Mouse (Mus musculus): Measurements from ENCODE around the gene Iglon5. TPM values are rescaled to one million over a fixed set of nuclear protein-coding genes. Genes with fewer than 3 reads are reported as not detected.

Iglon5 gene
- polyA plus RNA-seq, 1 experiment from 2014 or later: 0.72 TPM

DNA sequence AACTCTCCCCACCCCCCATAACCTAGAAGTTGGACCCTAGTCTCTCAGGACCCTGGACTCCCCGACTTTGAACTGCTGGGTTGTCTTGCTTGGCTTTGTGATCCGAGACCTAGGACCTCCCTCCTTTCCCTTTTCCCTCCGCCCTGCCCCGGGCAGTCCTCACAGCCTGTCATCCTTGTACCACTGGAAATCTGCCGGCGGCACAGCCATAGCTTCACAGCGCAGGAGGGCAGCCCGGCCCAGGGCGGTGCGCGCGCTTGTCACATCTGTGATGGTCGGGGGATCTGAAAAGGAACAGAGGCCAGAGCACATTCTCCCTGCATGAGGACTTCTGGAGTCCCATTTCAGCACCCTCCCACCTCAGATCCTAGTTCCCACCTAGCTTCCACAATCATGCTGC is 13.5 kb downstream of the Iglon5 start:
- Histone ChIP-seq H3K9me3 (ENCODE audit: control insufficient read depth, low read length) (no peaks in the 10 kb centered on the region), H3K9ac (ENCODE audit: low read depth, low read length) (no peak overlapping the region), H3K27ac (ENCODE audit: low read depth, low read length) (no peak overlapping the region), H3K4me2 (replicated peaks; ENCODE audit: low read depth, low read length) (0 out of 2 replicates have a peak overlapping the region, but pooled peaks have one; percentile 13), H3K4me3 (ENCODE audit: low read length) (no peak overlapping the region; the same call in 1 of the 2 replicates), H3K27me3 (ENCODE audit: control insufficient read depth, insufficient read depth, low read length) (peaks cover 42% of the 10 kb centered on the region), H3K4me1 (ENCODE audit: control insufficient read depth, insufficient read depth, low read length) (no peaks in the 10 kb centered on the region), H3K36me3 (ENCODE audit: control insufficient read depth, insufficient read depth, low read length) (no peaks in the 10 kb centered on the region)
- ATAC-seq (ENCODE audit: low FRiP score, low TSS enrichment): peak; percentile 32; the same call in 1 of the 2 replicates
- WGBS: 5% methylated on average over 13 of the region's 13 CpGs

DNA sequence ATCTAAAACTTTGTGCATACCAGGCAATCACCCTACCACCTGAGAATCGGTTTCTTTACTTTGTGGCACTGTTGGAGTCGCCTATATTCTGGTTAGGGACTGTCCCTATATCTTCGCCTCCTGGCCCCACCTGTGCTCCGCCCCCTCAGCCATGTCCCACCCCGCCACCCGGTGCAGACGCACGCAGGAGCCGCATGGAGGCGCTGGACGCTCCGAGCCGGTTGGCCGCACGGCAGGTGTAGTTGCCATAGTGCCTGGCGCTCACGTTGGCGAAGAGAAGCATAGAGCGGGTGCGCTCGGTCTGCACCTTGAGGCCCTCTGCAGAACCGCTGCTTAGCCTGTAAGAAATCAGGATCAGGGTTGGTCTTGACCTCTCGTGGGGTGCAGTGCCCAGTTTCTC is 14.2 kb downstream of the Iglon5 start:
- H3K9ac ChIP-seq (ENCODE audit: low read depth, low read length): no peak overlapping the region
- no peak; the same call in 1 of the 2 replicates for ATAC-seq (ENCODE audit: low FRiP score, low TSS enrichment)
- H3K4me2 ChIP-seq (replicated peaks; ENCODE audit: low read depth, low read length): no peak overlapping the region
- H3K27ac ChIP-seq (ENCODE audit: low read depth, low read length): no peak overlapping the region
- no peaks in the 10 kb centered on the region for H3K36me3 ChIP-seq (ENCODE audit: control insufficient read depth, insufficient read depth, low read length)
- H3K4me3 ChIP-seq (ENCODE audit: low read length): no peak overlapping the region
- H3K27me3 ChIP-seq (ENCODE audit: control insufficient read depth, insufficient read depth, low read length): peaks cover 42% of the 10 kb centered on the region
- no peaks in the 10 kb centered on the region for H3K9me3 ChIP-seq (ENCODE audit: control insufficient read depth, low read length)
- WGBS: 8% methylated on average over 23 of the region's 23 CpGs
- no peaks in the 10 kb centered on the region for H3K4me1 ChIP-seq (ENCODE audit: control insufficient read depth, insufficient read depth, low read length)

DNA sequence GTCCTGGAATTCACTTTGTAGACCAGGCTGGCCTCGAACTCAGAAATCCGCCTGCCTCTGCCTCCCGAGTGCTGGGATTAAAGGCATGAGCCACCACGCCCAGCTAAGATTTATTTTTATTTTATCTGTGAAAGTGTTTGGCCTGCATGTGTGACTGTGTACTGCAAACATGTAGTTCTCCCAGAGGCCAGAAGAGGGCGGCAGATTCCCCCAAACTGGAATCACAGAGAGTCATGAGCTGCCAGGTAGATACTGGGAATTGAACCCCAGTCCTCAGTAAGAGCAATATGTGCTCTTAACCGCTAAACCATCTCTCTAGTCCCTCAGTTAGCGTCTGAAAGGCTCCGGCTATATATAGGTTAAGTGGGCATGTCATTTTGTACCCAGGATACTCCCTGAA is 19.5 kb downstream of the Iglon5 start:
- no peak for ATAC-seq (ENCODE audit: low FRiP score, low TSS enrichment)
- Histone ChIP-seq H3K4me3 (ENCODE audit: low read length) (no peak overlapping the region), H3K4me1 (ENCODE audit: control insufficient read depth, insufficient read depth, low read length) (no peaks in the 10 kb centered on the region), H3K9ac (ENCODE audit: low read depth, low read length) (no peak overlapping the region), H3K27me3 (ENCODE audit: control insufficient read depth, insufficient read depth, low read length) (peaks cover 8% of the 10 kb centered on the region; the same call in 1 of the 2 replicates), H3K27ac (ENCODE audit: low read depth, low read length) (no peak overlapping the region), H3K36me3 (ENCODE audit: control insufficient read depth, insufficient read depth, low read length) (no peaks in the 10 kb centered on the region), H3K9me3 (ENCODE audit: control insufficient read depth, low read length) (no peaks in the 10 kb centered on the region), H3K4me2 (replicated peaks; ENCODE audit: low read depth, low read length) (no peak overlapping the region)
- 45% methylated on average over 8 of the region's 8 CpGs for WGBS

GRCm38 (mm10) chr7:43466099-43466694 is 23.7 kb downstream of the Iglon5 start:
- Histone ChIP-seq H3K36me3 (ENCODE audit: control insufficient read depth, insufficient read depth, low read length) (no peaks in the 10 kb centered on the region), H3K4me2 (replicated peaks; ENCODE audit: low read depth, low read length) (peak overlapping the region; percentile 86), H3K27ac (ENCODE audit: low read depth, low read length) (no peak overlapping the region), H3K4me1 (ENCODE audit: control insufficient read depth, insufficient read depth, low read length) (no peaks in the 10 kb centered on the region), H3K27me3 (ENCODE audit: control insufficient read depth, insufficient read depth, low read length) (no peaks in the 10 kb centered on the region), H3K9me3 (ENCODE audit: control insufficient read depth, low read length) (no peaks in the 10 kb centered on the region), H3K4me3 (ENCODE audit: low read length) (peak overlapping the region; percentile 45), H3K9ac (ENCODE audit: low read depth, low read length) (peak overlapping the region; percentile 40; the same call in 1 of the 2 replicates)
- under 1% methylated on average over 33 of the region's 33 CpGs for WGBS
- ATAC-seq (ENCODE audit: low FRiP score, low TSS enrichment): peak; percentile 67

DNA sequence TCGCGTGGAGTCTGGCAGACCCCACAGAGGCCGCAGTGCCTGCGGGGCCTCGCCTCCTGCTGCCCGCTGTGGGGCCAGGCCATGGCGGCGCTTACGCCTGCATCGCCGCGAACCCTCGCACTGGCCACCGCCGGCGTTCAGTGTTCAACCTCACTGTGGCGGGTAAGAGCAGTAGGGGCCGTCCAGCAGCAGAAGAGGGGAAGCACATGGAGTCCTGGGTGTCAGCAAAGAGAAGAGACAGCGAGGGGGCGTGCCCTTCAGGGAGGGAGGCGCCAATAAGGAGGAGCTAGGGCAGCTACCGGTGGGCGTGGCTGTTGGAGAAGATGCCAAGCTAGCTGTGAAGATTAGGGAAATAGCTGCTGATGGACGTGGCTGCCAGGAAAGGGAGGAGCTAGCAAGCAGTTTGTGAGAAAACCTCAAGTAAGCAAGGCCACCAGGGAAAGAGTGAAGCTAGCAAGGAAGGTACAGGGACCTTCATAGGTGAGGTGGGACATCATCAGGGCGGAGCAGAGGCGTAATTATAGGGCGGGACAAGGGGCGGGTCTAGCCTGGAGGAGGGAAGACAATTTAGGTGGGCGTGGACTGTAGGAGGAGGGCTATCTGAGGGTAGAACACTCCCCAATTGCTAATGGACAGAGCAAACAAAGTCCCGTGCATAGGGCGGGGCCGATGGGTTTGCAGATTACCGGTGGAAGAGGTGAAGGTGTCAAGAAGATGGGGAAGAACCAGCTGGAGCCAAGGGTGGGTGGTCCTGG is 24.4 kb downstream of the Iglon5 start:
- peak overlapping the region; percentile 40; the same call in 1 of the 2 replicates for H3K9ac ChIP-seq (ENCODE audit: low read depth, low read length)
- peak; percentile 90 for ATAC-seq (ENCODE audit: low FRiP score, low TSS enrichment)
- no peaks in the 10 kb centered on the region for H3K36me3 ChIP-seq (ENCODE audit: control insufficient read depth, insufficient read depth, low read length)
- H3K27ac ChIP-seq (ENCODE audit: low read depth, low read length): no peak overlapping the region
- no peaks in the 10 kb centered on the region for H3K4me1 ChIP-seq (ENCODE audit: control insufficient read depth, insufficient read depth, low read length)
- H3K4me3 ChIP-seq (ENCODE audit: low read length): peak overlapping the region; percentile 45
- no peaks in the 10 kb centered on the region for H3K9me3 ChIP-seq (ENCODE audit: control insufficient read depth, low read length)
- peak overlapping the region; percentile 86 for H3K4me2 ChIP-seq (replicated peaks; ENCODE audit: low read depth, low read length)
- H3K27me3 ChIP-seq (ENCODE audit: control insufficient read depth, insufficient read depth, low read length): no peaks in the 10 kb centered on the region
- under 1% methylated on average over 33 of the region's 33 CpGs for WGBS

GRCm38 (mm10) chr7:43464864-43465343 is 25.0 kb downstream of the Iglon5 start:
- no peaks in the 10 kb centered on the region for H3K27me3 ChIP-seq (ENCODE audit: control insufficient read depth, insufficient read depth, low read length)
- H3K9me3 ChIP-seq (ENCODE audit: control insufficient read depth, low read length): no peaks in the 10 kb centered on the region
- no peaks in the 10 kb centered on the region for H3K36me3 ChIP-seq (ENCODE audit: control insufficient read depth, insufficient read depth, low read length)
- H3K4me3 ChIP-seq (ENCODE audit: low read length): peak overlapping the region; percentile 45
- peak; percentile 5; the same call in 1 of the 2 replicates for ATAC-seq (ENCODE audit: low FRiP score, low TSS enrichment)
- no peak overlapping the region for H3K27ac ChIP-seq (ENCODE audit: low read depth, low read length)
- no peaks in the 10 kb centered on the region for H3K4me1 ChIP-seq (ENCODE audit: control insufficient read depth, insufficient read depth, low read length)
- H3K9ac ChIP-seq (ENCODE audit: low read depth, low read length): peak overlapping the region; percentile 34
- 9% methylated on average over 35 of the region's 35 CpGs for WGBS
- H3K4me2 ChIP-seq (replicated peaks; ENCODE audit: low read depth, low read length): peak overlapping the region; percentile 86

- no peak overlapping the region for H3K9ac ChIP-seq (ENCODE audit: low read depth, low read length)
- no peak overlapping the region for H3K27ac ChIP-seq (ENCODE audit: low read depth, low read length)
- ATAC-seq (ENCODE audit: low FRiP score, low TSS enrichment): no peak
- H3K4me2 ChIP-seq (replicated peaks; ENCODE audit: low read depth, low read length): no peak overlapping the region
- no peaks in the 10 kb centered on the region for H3K4me1 ChIP-seq (ENCODE audit: control insufficient read depth, insufficient read depth, low read length)
- no peak overlapping the region for H3K4me3 ChIP-seq (ENCODE audit: low read length)
- H3K27me3 ChIP-seq (ENCODE audit: control insufficient read depth, insufficient read depth, low read length): no peaks in the 10 kb centered on the region
- no peaks in the 10 kb centered on the region for H3K36me3 ChIP-seq (ENCODE audit: control insufficient read depth, insufficient read depth, low read length)
- H3K9me3 ChIP-seq (ENCODE audit: control insufficient read depth, low read length): no peaks in the 10 kb centered on the region
- 83% methylated on average over 7 of the region's 7 CpGs for WGBS
These were observed 25.9 kb downstream of the Iglon5 start for GRCm38 (mm10) chr7:43463976-43464375.

DNA sequence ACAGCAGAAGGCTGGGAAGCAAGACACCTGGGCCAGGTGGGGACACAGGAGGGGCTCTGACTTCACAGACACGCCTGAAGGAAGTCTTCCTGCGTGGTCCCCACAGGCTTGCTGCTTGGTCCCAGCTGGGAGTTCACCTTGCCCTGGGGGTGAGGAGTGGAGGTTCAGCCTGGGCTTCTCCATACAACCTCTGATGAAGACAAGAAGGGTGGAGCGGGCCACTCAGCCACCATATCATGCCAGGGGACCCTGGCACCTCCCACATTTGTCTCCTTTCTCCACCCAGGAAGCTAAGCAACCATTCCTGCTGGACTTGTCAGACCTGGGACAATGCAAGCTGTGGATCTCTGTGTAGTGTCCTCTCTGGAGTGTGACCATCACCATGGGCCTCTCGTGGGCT is 27.0 kb downstream of the Iglon5 start, which contains the start of gene Vsig10l:
Gene Vsig10l, plus strand, starts transcription at position 301 of the 400 bp plus-strand sequence.
- H3K9ac ChIP-seq (ENCODE audit: low read depth, low read length): no peak within 1 kb of the TSS
- no peaks in the 10 kb centered on the region for H3K9me3 ChIP-seq (ENCODE audit: control insufficient read depth, low read length)
- H3K4me1 ChIP-seq (ENCODE audit: control insufficient read depth, insufficient read depth, low read length): no peaks in the 10 kb centered on the region
- H3K27me3 ChIP-seq (ENCODE audit: control insufficient read depth, insufficient read depth, low read length): no peaks in the 10 kb centered on the region
- H3K36me3 ChIP-seq (ENCODE audit: control insufficient read depth, insufficient read depth, low read length): peaks cover under 1% of the 10 kb centered on the region; the same call in 1 of the 2 replicates
- no peak within 1 kb of the TSS for H3K27ac ChIP-seq (ENCODE audit: low read depth, low read length)
- 66% methylated on average over 4 of the region's 4 CpGs for WGBS
- no peak within 1 kb of the TSS for H3K4me3 ChIP-seq (ENCODE audit: low read length)
- H3K4me2 ChIP-seq (replicated peaks; ENCODE audit: low read depth, low read length): no peak within 1 kb of the TSS
- no peak for ATAC-seq (ENCODE audit: low FRiP score, low TSS enrichment)

- ATAC-seq (ENCODE audit: low FRiP score, low TSS enrichment): no peak
- Histone ChIP-seq H3K36me3 (ENCODE audit: control insufficient read depth, insufficient read depth, low read length) (peaks cover 51% of the 10 kb centered on the region), H3K27me3 (ENCODE audit: control insufficient read depth, insufficient read depth, low read length) (no peaks in the 10 kb centered on the region), H3K9ac (ENCODE audit: low read depth, low read length) (no peak overlapping the region), H3K4me3 (ENCODE audit: low read length) (no peak overlapping the region), H3K27ac (ENCODE audit: low read depth, low read length) (no peak overlapping the region), H3K9me3 (ENCODE audit: control insufficient read depth, low read length) (no peaks in the 10 kb centered on the region), H3K4me1 (ENCODE audit: control insufficient read depth, insufficient read depth, low read length) (no peaks in the 10 kb centered on the region), H3K4me2 (replicated peaks; ENCODE audit: low read depth, low read length) (no peak overlapping the region)
- WGBS: 91% methylated on average over 6 of the region's 6 CpGs
These were observed 35.5 kb downstream of the Iglon5 start for GRCm38 (mm10) chr7:43454371-43454770.
